Mouse (Mus musculus): ENCODE measurements around the gene Chrm4. TPM values are rescaled to one million over a fixed set of nuclear protein-coding genes. Genes with fewer than 3 reads are reported as not detected.

Gene Chrm4
- 0.32 and 0.38 TPM in 2 replicates for polyA plus RNA-seq (2015; fragmentation: Nextera tagmentation; extraction: Ambion mirVana)

DNA sequence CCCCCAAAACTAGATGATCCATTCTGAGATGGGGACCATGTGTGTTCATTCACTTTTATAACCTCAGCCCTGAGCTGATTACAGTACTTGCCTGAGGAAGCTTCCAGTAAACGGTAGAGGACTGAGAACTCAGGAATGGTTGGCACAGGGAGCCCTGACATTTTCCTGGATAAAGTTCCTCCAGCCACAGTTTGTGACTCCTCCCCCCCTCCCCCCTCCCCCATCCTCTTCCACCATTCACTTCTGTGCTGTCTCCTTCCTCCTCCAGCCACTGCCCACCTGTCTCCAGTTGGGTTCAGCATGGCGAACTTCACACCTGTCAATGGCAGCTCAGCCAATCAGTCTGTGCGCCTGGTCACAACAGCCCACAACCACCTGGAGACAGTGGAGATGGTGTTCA, at the start of gene Chrm4:
Chrm4 (plus strand) TSS at position 301 of the 400 bp plus-strand sequence.

DNA sequence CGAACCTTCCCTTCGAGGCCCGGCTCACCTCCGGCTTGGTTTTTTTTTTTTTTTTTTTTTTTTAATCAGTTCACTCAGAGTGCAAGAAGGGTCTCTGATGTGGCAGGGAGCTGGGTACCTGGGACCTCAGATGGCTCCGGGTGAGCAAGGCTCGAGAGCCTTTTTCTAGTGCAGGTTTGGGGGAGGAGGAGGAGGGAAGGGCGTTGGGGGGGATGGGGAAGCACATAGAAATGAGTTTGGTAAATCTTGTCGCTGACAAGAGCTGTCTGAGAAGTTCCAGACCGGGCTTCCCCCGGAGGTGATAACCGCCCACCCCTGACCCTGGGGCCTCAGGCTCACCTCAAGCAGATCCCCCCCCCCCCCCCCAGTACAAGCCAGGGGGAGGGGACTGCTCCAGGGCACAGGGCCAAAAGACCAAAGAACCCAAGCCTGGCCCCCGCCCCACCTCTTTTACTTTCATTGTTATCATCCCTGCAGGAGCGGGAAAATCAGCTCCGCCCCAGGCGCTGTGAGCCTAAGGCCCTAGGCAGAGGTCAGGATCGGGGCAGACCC, 5.2 kb downstream of the Chrm4 start, which contains the start of gene Mdk:
Mdk (minus strand) TSS at position 138 of the 552 bp plus-strand sequence.

DNA sequence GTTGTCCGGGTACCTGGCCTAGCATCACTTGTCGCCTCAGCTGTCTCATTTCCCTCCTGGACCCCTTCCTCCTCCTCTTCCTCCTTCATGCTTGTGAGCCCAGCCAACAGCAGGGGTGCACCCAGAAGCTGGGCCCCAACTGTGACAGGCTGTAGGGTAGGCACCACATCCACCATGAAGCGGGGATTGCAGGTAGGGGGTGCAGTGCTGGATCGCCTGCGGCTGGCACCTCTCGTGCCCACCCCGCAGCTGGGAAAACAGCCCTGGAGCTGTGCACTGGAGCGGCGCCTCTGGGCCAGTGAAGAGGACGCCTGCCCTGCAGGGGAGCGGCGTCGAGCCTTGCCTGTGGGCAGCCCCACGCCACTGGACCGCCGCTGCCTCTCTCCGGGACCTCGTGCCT, 18.4 kb downstream of the Chrm4 start, which contains the start of gene Gm9821:
Gm9821 (plus strand) TSS at position 221 of the 400 bp plus-strand sequence.

DNA sequence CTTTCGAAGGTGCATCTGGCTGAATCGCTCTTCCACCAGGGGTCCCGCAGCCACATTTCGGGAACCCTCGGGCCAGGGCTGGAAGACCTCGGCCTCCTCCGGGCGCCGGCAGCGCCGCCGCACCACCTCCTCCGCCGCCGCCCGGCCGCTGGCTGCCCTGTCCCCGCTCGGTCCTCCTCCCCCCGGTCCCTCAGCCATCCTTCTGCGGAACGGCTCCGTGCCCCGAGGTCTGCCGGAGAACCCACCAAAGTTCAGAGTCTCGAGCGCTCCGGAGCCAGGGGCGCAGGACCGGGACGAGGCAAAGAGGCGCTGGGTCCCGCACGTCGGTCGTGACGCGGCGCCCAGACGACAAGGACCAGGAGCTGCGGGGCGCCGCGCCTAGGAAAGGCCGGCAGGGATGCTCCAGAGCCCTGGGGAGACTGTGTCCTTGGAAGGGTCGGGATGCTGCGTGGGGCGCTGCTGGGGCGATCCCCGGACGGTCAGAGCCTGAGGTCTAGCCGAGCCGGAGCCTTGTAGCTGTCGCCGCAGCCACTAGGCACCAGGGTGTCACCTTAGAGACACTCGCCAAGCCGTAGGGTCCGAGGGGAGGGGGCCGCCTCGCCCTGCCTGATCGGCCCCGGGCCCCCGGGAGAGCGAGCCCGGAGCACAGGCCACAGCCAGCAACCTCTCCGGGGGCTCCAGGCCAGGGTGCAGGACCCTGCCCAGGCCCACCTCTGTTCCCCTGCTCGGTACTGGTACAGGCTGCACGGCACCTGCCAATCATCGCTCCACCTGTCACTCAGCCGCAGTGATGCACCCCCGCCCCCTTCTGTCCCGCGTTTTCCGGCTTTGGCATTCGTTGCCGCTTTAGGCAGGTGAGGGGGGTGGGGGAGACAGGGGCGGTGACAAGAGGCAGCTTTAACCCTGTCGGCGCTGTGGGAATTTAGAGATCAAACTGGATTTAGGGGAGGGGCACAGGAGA, 48.8 kb downstream of the Chrm4 start, which contains the start of gene Dgkz:
Dgkz (minus strand) TSS at position 284 of the 961 bp plus-strand sequence.

Other genes starting within 250 kb of the Chrm4 start
- 10.0 and 12.2 TPM in 2 replicates for gene Atg13, start 216.7 kb upstream of the Chrm4 start, polyA plus RNA-seq (2015; fragmentation: Nextera tagmentation; extraction: Ambion mirVana)
- gene Harbi1, start 216.4 kb upstream of the Chrm4 start, polyA plus RNA-seq (2015; fragmentation: Nextera tagmentation; extraction: Ambion mirVana): 6.7 and 9.3 TPM in 2 replicates
- gene Ambra1, start 197.1 kb upstream of the Chrm4 start, polyA plus RNA-seq (2015; fragmentation: Nextera tagmentation; extraction: Ambion mirVana): 5.9 and 6.6 TPM in 2 replicates
- gene Mdk, start 5.0 kb downstream of the Chrm4 start, polyA plus RNA-seq (2015; fragmentation: Nextera tagmentation; extraction: Ambion mirVana): 74.6 and 106 TPM in 2 replicates
- 1.1 TPM in 2 replicates for gene Gm9821, start 18.5 kb downstream of the Chrm4 start, polyA plus RNA-seq (2015; fragmentation: Nextera tagmentation; extraction: Ambion mirVana)
- gene Dgkz, start 48.6 kb downstream of the Chrm4 start, polyA plus RNA-seq (2015; fragmentation: Nextera tagmentation; extraction: Ambion mirVana): 24.0 and 36.8 TPM in 2 replicates
- gene Creb3l1, start 97.3 kb downstream of the Chrm4 start, polyA plus RNA-seq (2015; fragmentation: Nextera tagmentation; extraction: Ambion mirVana): 3.4 and 4.3 TPM in 2 replicates
- gene Phf21a, start 165.9 kb downstream of the Chrm4 start, polyA plus RNA-seq (2015; fragmentation: Nextera tagmentation; extraction: Ambion mirVana): 6.1 and 9.4 TPM in 2 replicates

Data from spleen, postnatal 0 days (tissue).